Mouse (Mus musculus): ENCODE measurements around the gene Pank2. TPM values are rescaled to one million over a fixed set of nuclear protein-coding genes. Genes with fewer than 3 reads are reported as not detected.

Gene Pank2
- polyA plus RNA-seq, 1 experiment from 2014 or later = 28.3 TPM

GRCm38 (mm10) chr2:131328981-131329380 is 66.7 kb downstream of the Pank2 start:
- Histone ChIP-seq H3K9ac (ENCODE audit: low read length) (no peak overlapping the region), H3K4me2 (replicated peaks; ENCODE audit: low read depth) (no peak overlapping the region), H3K9me3 (ENCODE audit: control insufficient read depth, low read length) (no peaks in the 10 kb centered on the region), H3K4me3 (ENCODE audit: low read depth, low read length) (no peak overlapping the region), H3K4me1 (replicated peaks; ENCODE audit: control insufficient read depth, insufficient read depth) (no peaks in the 10 kb centered on the region), H3K36me3 (ENCODE audit: control insufficient read depth, insufficient read depth, low read length) (no peaks in the 10 kb centered on the region), H3K27me3 (ENCODE audit: control insufficient read depth, insufficient read depth, low read length) (no peaks in the 10 kb centered on the region), H3K27ac (replicated peaks) (no peak overlapping the region)
- ATAC-seq (ENCODE audit: low FRiP score, low TSS enrichment) (no peak), DNase-seq (ENCODE audit: low spot score) (no peak)
- 94% methylated on average over 1 of the region's 1 CpGs for WGBS
- no peak for TF ChIP-seq CTCF (IDR thresholded peaks at IDR 0.05; ENCODE audit: low read depth)
- TF ChIP-seq EP300 (optimal IDR thresholded peaks at IDR 0.05) = no peak

DNA sequence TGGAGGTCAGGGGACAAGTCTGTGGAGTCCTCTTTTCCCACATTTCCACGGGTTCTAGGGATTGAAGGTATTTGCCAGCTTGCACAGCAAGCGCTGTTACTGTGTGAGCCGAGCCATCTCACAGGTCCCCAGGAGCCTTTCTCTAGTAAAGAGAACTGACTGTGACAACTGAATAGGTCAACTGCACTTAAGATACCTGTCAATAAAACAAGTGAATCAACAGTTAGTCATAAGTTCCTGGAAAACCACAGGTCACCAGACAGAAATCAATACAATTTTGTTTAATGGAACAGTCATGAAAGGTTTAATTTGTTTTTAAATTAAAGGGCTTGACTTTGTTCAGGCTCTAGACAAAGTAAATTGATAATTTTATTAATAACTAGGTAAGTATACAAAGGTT is 68.3 kb downstream of the Pank2 start:
- Histone ChIP-seq H3K9ac (ENCODE audit: low read length) (no peak overlapping the region), H3K4me2 (replicated peaks; ENCODE audit: low read depth) (no peak overlapping the region), H3K9me3 (ENCODE audit: control insufficient read depth, low read length) (no peaks in the 10 kb centered on the region), H3K27me3 (ENCODE audit: control insufficient read depth, insufficient read depth, low read length) (no peaks in the 10 kb centered on the region), H3K4me1 (replicated peaks; ENCODE audit: control insufficient read depth, insufficient read depth) (no peaks in the 10 kb centered on the region), H3K36me3 (ENCODE audit: control insufficient read depth, insufficient read depth, low read length) (no peaks in the 10 kb centered on the region), H3K4me3 (ENCODE audit: low read depth, low read length) (no peak overlapping the region), H3K27ac (replicated peaks) (no peak overlapping the region)
- DNase-seq (ENCODE audit: low spot score) (no peak), ATAC-seq (ENCODE audit: low FRiP score, low TSS enrichment) (no peak)
- no peak for TF ChIP-seq CTCF (IDR thresholded peaks at IDR 0.05; ENCODE audit: low read depth)
- 91% methylated on average over 3 of the region's 3 CpGs for WGBS

DNA sequence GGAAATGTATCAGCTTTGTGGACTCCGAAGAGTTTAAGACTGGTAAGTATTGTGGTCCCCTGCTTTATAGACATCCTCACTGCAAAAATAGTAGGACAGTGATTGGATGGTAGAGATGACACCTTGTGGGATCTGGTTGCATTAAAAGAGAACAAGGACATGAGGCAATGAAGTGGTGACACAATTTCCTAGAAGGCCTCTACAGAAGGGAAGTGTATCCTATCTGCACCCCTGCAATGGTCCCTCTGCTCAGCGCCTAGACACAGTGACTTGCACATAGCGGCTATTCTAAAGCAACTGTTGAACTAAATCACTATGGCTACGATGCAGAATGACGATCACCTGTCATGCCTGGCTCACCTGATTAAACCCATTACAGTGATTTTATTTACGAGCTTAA is 75.3 kb downstream of the Pank2 start:
- Histone ChIP-seq H3K9me3 (ENCODE audit: control insufficient read depth, low read length) (no peaks in the 10 kb centered on the region), H3K4me3 (ENCODE audit: low read depth, low read length) (no peak overlapping the region), H3K27me3 (ENCODE audit: control insufficient read depth, insufficient read depth, low read length) (no peaks in the 10 kb centered on the region), H3K9ac (ENCODE audit: low read length) (no peak overlapping the region), H3K36me3 (ENCODE audit: control insufficient read depth, insufficient read depth, low read length) (no peaks in the 10 kb centered on the region), H3K4me1 (replicated peaks; ENCODE audit: control insufficient read depth, insufficient read depth) (no peaks in the 10 kb centered on the region), H3K27ac (replicated peaks) (no peak overlapping the region), H3K4me2 (replicated peaks; ENCODE audit: low read depth) (no peak overlapping the region)
- no peak for DNase-seq (ENCODE audit: low spot score)
- ATAC-seq (ENCODE audit: low FRiP score, low TSS enrichment) = no peak
- no peak for TF ChIP-seq CTCF (IDR thresholded peaks at IDR 0.05; ENCODE audit: low read depth)
- no peak for TF ChIP-seq EP300 (optimal IDR thresholded peaks at IDR 0.05)
- WGBS = 78% methylated on average over 6 of the region's 6 CpGs

DNA sequence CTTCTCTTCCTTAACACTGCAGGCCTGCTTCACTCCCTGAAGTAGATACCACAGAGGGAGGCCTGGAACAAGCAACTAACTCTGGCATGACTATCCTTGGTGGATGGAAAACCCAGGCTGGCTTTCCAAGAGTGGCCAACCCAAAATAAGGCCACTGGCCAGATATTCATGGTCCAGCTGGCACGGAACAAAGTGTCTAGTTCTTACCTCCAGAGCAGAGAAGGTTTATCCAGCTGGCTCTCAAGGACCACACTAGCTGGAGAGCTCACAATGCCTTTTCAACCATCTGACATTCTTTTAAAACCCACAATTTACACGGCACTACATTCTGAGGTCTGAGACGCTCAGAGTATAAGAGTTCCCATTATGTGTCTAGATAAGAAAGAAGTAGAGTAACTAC is 82.2 kb downstream of the Pank2 start:
- Histone ChIP-seq H3K4me3 (ENCODE audit: low read depth, low read length) (no peak overlapping the region), H3K27ac (replicated peaks) (no peak overlapping the region), H3K4me1 (replicated peaks; ENCODE audit: control insufficient read depth, insufficient read depth) (no peaks in the 10 kb centered on the region), H3K4me2 (replicated peaks; ENCODE audit: low read depth) (no peak overlapping the region), H3K36me3 (ENCODE audit: control insufficient read depth, insufficient read depth, low read length) (no peaks in the 10 kb centered on the region), H3K9ac (ENCODE audit: low read length) (no peak overlapping the region), H3K27me3 (ENCODE audit: control insufficient read depth, insufficient read depth, low read length) (no peaks in the 10 kb centered on the region), H3K9me3 (ENCODE audit: control insufficient read depth, low read length) (no peaks in the 10 kb centered on the region)
- WGBS = 75% methylated on average over 3 of the region's 3 CpGs
- DNase-seq (ENCODE audit: low spot score) = no peak
- no peak for TF ChIP-seq EP300 (optimal IDR thresholded peaks at IDR 0.05)
- no peak for TF ChIP-seq CTCF (IDR thresholded peaks at IDR 0.05; ENCODE audit: low read depth)
- ATAC-seq (ENCODE audit: low FRiP score, low TSS enrichment) = no peak

DNA sequence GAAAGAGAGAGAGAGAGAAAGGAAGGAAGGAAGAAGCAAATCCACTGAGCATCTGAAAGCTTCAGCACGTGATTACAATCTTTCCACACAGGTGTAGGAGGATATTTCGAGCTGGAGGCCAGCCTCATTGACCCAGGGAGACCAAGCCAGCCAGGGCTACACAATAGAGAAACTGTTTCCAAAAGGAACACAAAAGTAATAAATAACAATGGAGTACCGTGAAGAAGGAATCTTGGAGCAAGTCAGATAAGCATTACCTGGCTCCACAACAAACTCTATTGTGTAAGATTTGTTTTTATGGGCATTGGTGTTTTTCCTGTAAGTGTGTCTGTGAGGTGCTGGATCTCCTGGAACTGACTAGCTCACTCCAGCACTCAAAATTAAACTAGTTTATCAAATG is 83.3 kb downstream of the Pank2 start:
- ATAC-seq (ENCODE audit: low FRiP score, low TSS enrichment) (no peak), DNase-seq (ENCODE audit: low spot score) (no peak)
- Histone ChIP-seq H3K36me3 (ENCODE audit: control insufficient read depth, insufficient read depth, low read length) (no peaks in the 10 kb centered on the region), H3K27ac (replicated peaks) (no peak overlapping the region), H3K9me3 (ENCODE audit: control insufficient read depth, low read length) (no peaks in the 10 kb centered on the region), H3K4me2 (replicated peaks; ENCODE audit: low read depth) (no peak overlapping the region), H3K4me1 (replicated peaks; ENCODE audit: control insufficient read depth, insufficient read depth) (no peaks in the 10 kb centered on the region), H3K9ac (ENCODE audit: low read length) (no peak overlapping the region), H3K4me3 (ENCODE audit: low read depth, low read length) (no peak overlapping the region), H3K27me3 (ENCODE audit: control insufficient read depth, insufficient read depth, low read length) (no peaks in the 10 kb centered on the region)
- WGBS = 50% methylated on average over 3 of the region's 3 CpGs
- TF ChIP-seq CTCF (IDR thresholded peaks at IDR 0.05; ENCODE audit: low read depth) = no peak
- TF ChIP-seq EP300 (optimal IDR thresholded peaks at IDR 0.05) = no peak

Small RNA genes within 50 kb of the gene (microRNA-seq; reads per million reads assigned to microRNA genes)
- gene Mir103-2 = 34.1 reads per million, percentile 31 among the genes with 10 or more reads in this experiment

Other genes with a start within 250 kb of the Pank2 start
- 10.1 and 10.3 TPM in 2 replicates for gene Gfra4, start 219.4 kb upstream of the Pank2 start, polyA plus RNA-seq (2015; fragmentation: Nextera tagmentation; extraction: Ambion mirVana)
- gene Adam33, start 198.7 kb upstream of the Pank2 start, polyA plus RNA-seq (2015; fragmentation: Nextera tagmentation; extraction: Ambion mirVana) = 8.2 and 8.7 TPM in 2 replicates
- 0.34 and 0.38 TPM in 2 replicates for gene Siglec1, start 175.7 kb upstream of the Pank2 start, polyA plus RNA-seq (2015; fragmentation: Nextera tagmentation; extraction: Ambion mirVana)
- gene Hspa12b, start 135.2 kb upstream of the Pank2 start, polyA plus RNA-seq (2015; fragmentation: Nextera tagmentation; extraction: Ambion mirVana) = 4.2 TPM in 2 replicates
- not detected in 2 replicates for gene Gm11037, start 129.0 kb upstream of the Pank2 start, polyA plus RNA-seq (2015; fragmentation: Nextera tagmentation; extraction: Ambion mirVana)
- 42.6 and 43.6 TPM in 2 replicates for gene 1700037H04Rik, start 102.4 kb upstream of the Pank2 start, polyA plus RNA-seq (2015; fragmentation: Nextera tagmentation; extraction: Ambion mirVana)
- 12.2 and 13.9 TPM in 2 replicates for gene Cenpb, start 82.4 kb upstream of the Pank2 start, polyA plus RNA-seq (2015; fragmentation: Nextera tagmentation; extraction: Ambion mirVana)
- gene Cdc25b, start 75.5 kb upstream of the Pank2 start, polyA plus RNA-seq (2015; fragmentation: Nextera tagmentation; extraction: Ambion mirVana) = 38.7 and 39.5 TPM in 2 replicates
- 2.5 and 2.9 TPM in 2 replicates for gene Spef1, start 75.2 kb upstream of the Pank2 start, polyA plus RNA-seq (2015; fragmentation: Nextera tagmentation; extraction: Ambion mirVana)
- gene Ap5s1, start 55.4 kb upstream of the Pank2 start, polyA plus RNA-seq (2015; fragmentation: Nextera tagmentation; extraction: Ambion mirVana) = 22.0 and 24.6 TPM in 2 replicates
- gene Mavs, start 28.4 kb upstream of the Pank2 start, polyA plus RNA-seq (2015; fragmentation: Nextera tagmentation; extraction: Ambion mirVana) = 14.7 and 17.3 TPM in 2 replicates
- 1.2 and 1.3 TPM in 2 replicates for gene Rnf24, start 90.4 kb downstream of the Pank2 start, polyA plus RNA-seq (2015; fragmentation: Nextera tagmentation; extraction: Ambion mirVana)
- 19.1 and 21.4 TPM in 2 replicates for gene Smox, start 229.0 kb downstream of the Pank2 start, polyA plus RNA-seq (2015; fragmentation: Nextera tagmentation; extraction: Ambion mirVana)

Data from stomach, postnatal 0 days (tissue).